Mouse (Mus musculus): ENCODE measurements at regions not wholly inside any gene's neighbourhood (a gene's known extent, or its start where the extent isn't known, plus 50 kb on each side); places are given as distances from the start of the nearest gene placed in this dataset.

DNA sequence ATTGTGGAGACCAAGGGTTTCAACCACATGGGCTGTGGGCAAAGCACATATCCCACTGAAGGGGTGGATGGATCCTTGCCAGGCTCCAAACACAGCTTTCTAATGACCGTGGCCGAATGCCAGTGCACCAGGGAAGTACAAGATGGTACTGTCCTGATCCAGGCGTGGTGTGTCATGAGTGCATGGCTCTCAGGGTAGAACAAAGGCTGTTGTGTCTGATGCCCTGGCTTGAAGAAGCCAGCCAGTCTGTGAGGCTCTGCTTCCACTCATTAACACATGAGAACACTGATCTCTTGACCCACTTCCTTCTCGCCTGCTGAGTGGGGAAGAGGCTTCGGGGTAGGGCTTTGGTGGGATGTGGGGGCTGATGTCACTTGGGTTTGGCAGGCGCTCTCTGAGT, 330.7 kb downstream of the Med13l start:
- Histone ChIP-seq H3K27ac (ENCODE audit: low read length) (no peak overlapping the region), H3K4me3 (ENCODE audit: low read depth, low read length) (no peak overlapping the region), H3K36me3 (ENCODE audit: insufficient read depth, low read length) (no peaks in the 10 kb centered on the region), H3K4me2 (replicated peaks; ENCODE audit: low read depth, low read length) (no peak overlapping the region), H3K9me3 (ENCODE audit: low read length) (no peaks in the 10 kb centered on the region), H3K27me3 (replicated peaks; ENCODE audit: insufficient read depth, low read length) (no peaks in the 10 kb centered on the region), H3K9ac (replicated peaks; ENCODE audit: low read depth) (no peak overlapping the region), H3K4me1 (ENCODE audit: insufficient read depth, low read depth, low read length) (no peaks in the 10 kb centered on the region)
- no peak for TF ChIP-seq EP300 (IDR thresholded peaks at IDR 0.05)
- TF ChIP-seq CTCF (IDR thresholded peaks at IDR 0.05) = no peak
- 55% methylated on average over 6 of the region's 6 CpGs for WGBS
- ATAC-seq (no peak), DNase-seq (ENCODE audit: low spot score) (no peak)

- H3K9me3 ChIP-seq (ENCODE audit: low read length) = no peaks in the 10 kb centered on the region
- TF ChIP-seq EP300 (IDR thresholded peaks at IDR 0.05) (no peak), CTCF (IDR thresholded peaks at IDR 0.05) (no peak)
- H3K4me1 ChIP-seq (ENCODE audit: insufficient read depth, low read depth, low read length) = no peaks in the 10 kb centered on the region
- H3K27ac ChIP-seq (ENCODE audit: low read length) = no peak overlapping the region
- H3K36me3 ChIP-seq (ENCODE audit: insufficient read depth, low read length) = no peaks in the 10 kb centered on the region
- H3K9ac ChIP-seq (replicated peaks; ENCODE audit: low read depth) = no peak overlapping the region
- H3K27me3 ChIP-seq (replicated peaks; ENCODE audit: insufficient read depth, low read length) = no peaks in the 10 kb centered on the region
- ATAC-seq = no peak
- H3K4me2 ChIP-seq (replicated peaks; ENCODE audit: low read depth, low read length) = no peak overlapping the region
- 57% methylated on average over 7 of the region's 7 CpGs for WGBS
- H3K4me3 ChIP-seq (ENCODE audit: low read depth, low read length) = no peak overlapping the region
- DNase-seq (ENCODE audit: low spot score) = no peak
These were observed 347.7 kb downstream of the Med13l start for GRCm38 (mm10) chr5:118908224-118908623.

DNA sequence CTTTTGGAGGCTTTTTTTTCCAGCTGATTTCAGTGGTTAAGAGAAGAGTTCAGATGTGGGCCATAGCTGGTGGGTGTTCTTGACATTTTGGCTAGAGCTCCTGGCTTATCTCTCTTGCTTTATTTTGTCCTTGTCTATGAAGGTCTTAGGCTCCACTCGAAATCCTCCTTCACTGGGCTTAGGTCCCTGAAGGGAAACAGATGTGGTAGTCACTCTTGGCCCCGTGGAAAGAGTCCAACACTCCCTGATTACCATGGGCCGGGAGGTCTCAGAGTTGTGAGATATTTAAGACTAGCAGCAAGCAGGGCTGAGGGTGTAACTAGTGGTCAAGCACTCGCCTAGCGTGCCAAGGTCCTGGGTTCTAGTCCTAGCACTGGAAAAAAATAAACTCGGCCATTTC, 349.3 kb downstream of the Med13l start:
- H3K9ac ChIP-seq (replicated peaks; ENCODE audit: low read depth) = no peak overlapping the region
- H3K27me3 ChIP-seq (replicated peaks; ENCODE audit: insufficient read depth, low read length) = no peaks in the 10 kb centered on the region
- ATAC-seq = no peak
- no peak overlapping the region for H3K27ac ChIP-seq (ENCODE audit: low read length)
- 68% methylated on average over 6 of the region's 6 CpGs for WGBS
- no peaks in the 10 kb centered on the region for H3K36me3 ChIP-seq (ENCODE audit: insufficient read depth, low read length)
- DNase-seq (ENCODE audit: low spot score) = no peak
- H3K4me2 ChIP-seq (replicated peaks; ENCODE audit: low read depth, low read length) = no peak overlapping the region
- no peaks in the 10 kb centered on the region for H3K9me3 ChIP-seq (ENCODE audit: low read length)
- H3K4me1 ChIP-seq (ENCODE audit: insufficient read depth, low read depth, low read length) = no peaks in the 10 kb centered on the region
- H3K4me3 ChIP-seq (ENCODE audit: low read depth, low read length) = no peak overlapping the region
- no peak for TF ChIP-seq EP300 (IDR thresholded peaks at IDR 0.05)

- no peaks in the 10 kb centered on the region for H3K9me3 ChIP-seq (ENCODE audit: low read length)
- H3K27ac ChIP-seq (ENCODE audit: low read length) = no peak overlapping the region
- H3K9ac ChIP-seq (replicated peaks; ENCODE audit: low read depth) = no peak overlapping the region
- TF ChIP-seq EP300 (IDR thresholded peaks at IDR 0.05) (no peak), CTCF (IDR thresholded peaks at IDR 0.05) (no peak)
- ATAC-seq (no peak), DNase-seq (ENCODE audit: low spot score) (no peak)
- 57% methylated on average over 6 of the region's 6 CpGs for WGBS
- H3K4me2 ChIP-seq (replicated peaks; ENCODE audit: low read depth, low read length) = no peak overlapping the region
- H3K4me1 ChIP-seq (ENCODE audit: insufficient read depth, low read depth, low read length) = no peaks in the 10 kb centered on the region
- H3K36me3 ChIP-seq (ENCODE audit: insufficient read depth, low read length) = no peaks in the 10 kb centered on the region
- no peak overlapping the region for H3K4me3 ChIP-seq (ENCODE audit: low read depth, low read length)
- H3K27me3 ChIP-seq (replicated peaks; ENCODE audit: insufficient read depth, low read length) = no peaks in the 10 kb centered on the region
These were observed 353.8 kb downstream of the Med13l start for GRCm38 (mm10) chr5:118914191-118914750.

DNA sequence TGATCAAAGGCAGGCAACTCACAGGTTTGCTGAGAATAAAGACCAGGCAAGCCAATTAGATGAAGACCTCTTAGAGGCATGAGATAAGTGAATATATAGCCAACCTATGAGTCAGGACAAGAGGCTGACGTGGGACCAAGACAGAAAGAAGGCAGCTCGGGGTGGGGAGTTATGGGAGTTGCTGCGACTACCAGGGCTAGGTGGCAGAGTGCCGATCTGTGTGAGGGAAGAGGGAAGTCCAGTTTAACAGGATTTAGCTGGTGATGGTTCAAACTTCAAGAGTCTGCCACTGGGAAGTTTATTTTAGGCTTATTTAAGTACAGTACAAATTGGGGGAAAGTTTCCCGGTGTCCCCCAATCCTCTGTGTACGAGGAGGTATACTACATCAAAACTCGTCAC, 362.9 kb downstream of the Med13l start:
- Histone ChIP-seq H3K9me3 (ENCODE audit: low read length) (no peaks in the 10 kb centered on the region), H3K36me3 (ENCODE audit: insufficient read depth, low read length) (no peaks in the 10 kb centered on the region), H3K4me1 (ENCODE audit: insufficient read depth, low read depth, low read length) (no peaks in the 10 kb centered on the region), H3K27ac (ENCODE audit: low read length) (no peak overlapping the region), H3K4me3 (ENCODE audit: low read depth, low read length) (no peak overlapping the region), H3K4me2 (replicated peaks; ENCODE audit: low read depth, low read length) (no peak overlapping the region), H3K27me3 (replicated peaks; ENCODE audit: insufficient read depth, low read length) (no peaks in the 10 kb centered on the region), H3K9ac (replicated peaks; ENCODE audit: low read depth) (no peak overlapping the region)
- DNase-seq (ENCODE audit: low spot score) = no peak
- no peak for ATAC-seq
- 80% methylated on average over 7 of the region's 7 CpGs for WGBS
- TF ChIP-seq CTCF (IDR thresholded peaks at IDR 0.05) = no peak
- TF ChIP-seq EP300 (IDR thresholded peaks at IDR 0.05) = no peak

- ATAC-seq = no peak
- no peaks in the 10 kb centered on the region for H3K4me1 ChIP-seq (ENCODE audit: insufficient read depth, low read depth, low read length)
- WGBS = 95% methylated on average over 4 of the region's 4 CpGs
- no peak for DNase-seq (ENCODE audit: low spot score)
- TF ChIP-seq CTCF (IDR thresholded peaks at IDR 0.05) (peak; percentile 37), EP300 (IDR thresholded peaks at IDR 0.05) (no peak)
- H3K9me3 ChIP-seq (ENCODE audit: low read length) = no peaks in the 10 kb centered on the region
- H3K27me3 ChIP-seq (replicated peaks; ENCODE audit: insufficient read depth, low read length) = no peaks in the 10 kb centered on the region
- H3K4me2 ChIP-seq (replicated peaks; ENCODE audit: low read depth, low read length) = no peak overlapping the region
- no peaks in the 10 kb centered on the region for H3K36me3 ChIP-seq (ENCODE audit: insufficient read depth, low read length)
- H3K27ac ChIP-seq (ENCODE audit: low read length) = no peak overlapping the region
- H3K9ac ChIP-seq (replicated peaks; ENCODE audit: low read depth) = no peak overlapping the region
- no peak overlapping the region for H3K4me3 ChIP-seq (ENCODE audit: low read depth, low read length)
These were observed 368.6 kb downstream of the Med13l start for GRCm38 (mm10) chr5:118929037-118929436.

DNA sequence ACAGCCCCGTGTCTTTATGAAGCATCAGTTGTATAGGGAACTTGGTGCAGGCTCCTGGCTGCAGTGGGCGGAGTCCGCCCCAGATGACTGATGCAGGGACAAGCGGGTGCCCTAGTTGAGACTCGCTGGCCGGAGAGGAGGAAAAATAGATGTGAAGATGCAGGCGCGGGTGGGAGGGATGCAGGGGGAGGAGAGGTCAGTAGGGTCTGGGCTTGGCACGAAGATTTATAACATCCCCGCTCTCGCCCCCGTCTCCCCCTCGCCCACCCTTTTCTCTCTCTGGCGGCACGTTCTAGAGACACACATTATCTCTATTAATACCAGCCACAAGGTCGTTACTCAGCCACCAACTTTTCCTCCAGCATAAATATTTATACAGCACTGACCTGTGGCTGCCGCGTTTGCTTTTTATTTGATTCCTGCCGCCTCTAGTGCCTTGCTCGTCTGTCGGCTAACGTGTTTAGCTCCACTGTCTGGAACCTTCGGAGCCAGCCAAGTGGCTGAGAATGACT, 369.6 kb downstream of the Med13l start:
- no peak overlapping the region for H3K4me3 ChIP-seq (ENCODE audit: low read depth, low read length)
- H3K4me1 ChIP-seq (ENCODE audit: insufficient read depth, low read depth, low read length) = no peaks in the 10 kb centered on the region
- peak; percentile 28 for DNase-seq (ENCODE audit: low spot score)
- no peaks in the 10 kb centered on the region for H3K27me3 ChIP-seq (replicated peaks; ENCODE audit: insufficient read depth, low read length)
- H3K27ac ChIP-seq (ENCODE audit: low read length) = no peak overlapping the region
- 0 out of 2 replicates have a peak overlapping the region, but pooled peaks have one; percentile 17 for H3K4me2 ChIP-seq (replicated peaks; ENCODE audit: low read depth, low read length)
- TF ChIP-seq CTCF (IDR thresholded peaks at IDR 0.05) (no peak), EP300 (IDR thresholded peaks at IDR 0.05) (peak; percentile 18; the same call in 1 of the 2 replicates)
- no peaks in the 10 kb centered on the region for H3K36me3 ChIP-seq (ENCODE audit: insufficient read depth, low read length)
- 2% methylated on average over 20 of the region's 23 CpGs for WGBS
- peak; percentile 58 for ATAC-seq
- H3K9ac ChIP-seq (replicated peaks; ENCODE audit: low read depth) = no peak overlapping the region
- no peaks in the 10 kb centered on the region for H3K9me3 ChIP-seq (ENCODE audit: low read length)

Data from lung, postnatal 0 days (tissue).